Mouse (Mus musculus) spleen, embryonic (tissue): ENCODE data around the gene Cyp8b1.

Source experiments
- CTCF ChIA-PET: fragments of 350-600 bp; sonication (Branson Sonifier 250); formaldehyde crosslinking; loops from one replicate; lab custom pipeline; 2022; lab: Charles Lee

The Cyp8b1 gene

DNA sequence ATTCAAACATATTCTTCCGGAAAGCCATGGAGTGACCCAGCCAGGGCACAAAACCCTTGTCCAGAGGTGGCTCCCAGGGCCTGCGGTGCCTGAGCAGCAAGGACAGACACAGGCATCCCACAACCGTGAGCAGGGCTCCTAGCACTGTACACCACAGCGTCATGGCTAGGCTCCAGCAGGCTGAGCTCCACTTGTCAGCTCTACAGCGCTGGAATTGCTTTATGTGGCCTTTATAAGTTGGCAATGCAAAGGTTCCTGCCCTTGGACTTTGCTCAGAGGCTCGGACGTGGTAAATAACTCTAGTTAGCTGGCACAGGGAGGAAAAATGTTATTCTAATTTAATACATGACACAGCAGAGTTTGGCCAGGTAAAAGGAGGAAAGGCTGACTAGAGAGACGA, at the start of gene Cyp8b1:
Gene Cyp8b1 (minus strand): TSS at position 204 of the 400 bp plus-strand sequence.
- CTCF ChIA-PET: no interaction called here

DNA sequence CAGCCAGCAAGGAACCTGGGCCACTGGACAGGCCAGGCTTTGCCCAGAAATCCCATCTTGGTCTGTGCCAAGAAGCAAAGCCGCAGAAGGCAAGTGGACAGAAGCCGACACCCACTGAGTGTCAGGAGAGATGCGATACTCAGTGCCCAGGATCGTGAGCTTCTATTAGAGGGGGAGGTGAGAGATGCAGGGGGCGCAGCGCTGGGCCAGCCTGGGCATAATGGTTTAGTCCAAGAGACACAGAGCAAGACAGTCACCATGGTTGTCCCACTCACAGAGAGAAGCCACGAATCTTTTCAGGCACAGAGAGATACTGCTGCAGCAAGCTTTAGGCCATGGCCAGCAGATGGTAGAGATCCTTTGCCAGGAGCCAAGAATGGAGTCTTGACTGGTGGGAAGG, 48.8 kb upstream of the Cyp8b1 start:
- CTCF ChIA-PET: interaction anchor here (0.7 kb wide), 1 partner anchor 191 kb away, joined by 3 read pairs; no protein-coding TSS in a partner anchor

DNA sequence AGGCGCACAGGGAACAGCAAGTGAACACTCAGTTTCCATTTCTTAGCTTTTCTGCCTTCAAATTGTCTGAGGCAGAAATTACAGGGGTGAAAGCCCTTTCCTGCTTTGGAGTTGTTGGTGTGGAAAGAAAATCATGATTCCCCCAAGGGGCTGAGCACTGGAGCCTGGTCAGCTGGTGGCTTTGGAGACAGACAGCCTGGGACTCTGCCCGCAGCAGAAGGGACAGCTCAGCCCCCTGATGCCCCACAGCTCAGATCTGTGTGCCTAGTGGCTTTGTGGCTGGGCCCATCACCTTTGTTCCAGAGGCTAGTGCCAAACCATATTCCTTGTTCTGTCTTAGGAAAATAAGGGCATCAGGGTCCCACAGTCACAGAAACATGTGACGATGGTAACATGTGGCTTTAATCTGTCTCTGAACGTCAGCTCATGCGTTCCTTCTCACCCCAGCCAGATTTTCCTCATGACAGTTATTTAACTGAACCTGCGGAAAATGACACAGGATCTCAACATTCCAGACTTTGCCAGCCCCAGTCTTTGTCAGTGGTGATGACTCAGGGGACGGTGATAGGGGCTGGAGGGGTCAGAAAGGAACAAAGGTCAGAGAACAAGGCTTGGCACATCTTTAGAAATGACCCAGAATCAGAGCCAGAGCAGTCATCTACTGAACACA, 44.0 kb upstream of the Cyp8b1 start:
- CTCF ChIA-PET: no interaction called here

DNA sequence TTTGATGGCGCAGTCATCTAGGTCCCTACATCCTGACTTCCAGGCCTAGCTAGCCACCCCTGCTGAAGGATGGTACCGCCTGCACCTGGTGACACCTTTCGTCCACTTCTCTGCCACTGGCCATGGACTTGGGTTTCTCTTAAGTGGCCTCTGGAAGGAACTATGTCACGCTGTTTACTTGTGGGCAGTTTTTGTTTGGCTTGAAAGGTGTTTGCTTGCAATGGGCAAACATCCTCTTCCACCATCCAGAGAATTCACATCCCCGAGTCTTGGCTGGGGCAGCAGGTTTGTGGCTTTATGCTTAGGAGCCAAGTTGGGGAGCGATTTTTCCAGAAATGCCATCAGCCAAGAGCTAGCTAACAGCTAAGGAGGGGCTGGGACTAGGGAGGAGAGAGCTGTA, 36.5 kb upstream of the Cyp8b1 start:
- CTCF ChIA-PET: interaction anchor here (0.5 kb wide), 1 partner anchor 157 kb away, joined by 3 read pairs; no protein-coding TSS in a partner anchor

DNA sequence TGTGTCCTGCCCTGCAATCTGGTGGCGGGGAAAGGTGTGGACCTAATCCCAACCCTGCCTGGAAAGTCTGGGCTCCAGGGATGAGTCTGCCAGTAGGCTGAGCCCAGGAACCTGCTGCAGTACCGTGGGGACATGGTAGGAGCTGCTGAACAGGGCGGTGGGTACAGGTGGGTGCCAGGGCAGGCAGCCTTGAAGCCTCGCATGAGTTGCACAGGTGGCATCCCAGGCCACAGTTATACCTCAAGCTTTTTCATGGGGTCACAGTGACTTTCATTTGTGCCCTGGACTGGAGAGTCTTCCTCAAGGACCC, 35.0 kb upstream of the Cyp8b1 start:
- CTCF ChIA-PET: no interaction called here

DNA sequence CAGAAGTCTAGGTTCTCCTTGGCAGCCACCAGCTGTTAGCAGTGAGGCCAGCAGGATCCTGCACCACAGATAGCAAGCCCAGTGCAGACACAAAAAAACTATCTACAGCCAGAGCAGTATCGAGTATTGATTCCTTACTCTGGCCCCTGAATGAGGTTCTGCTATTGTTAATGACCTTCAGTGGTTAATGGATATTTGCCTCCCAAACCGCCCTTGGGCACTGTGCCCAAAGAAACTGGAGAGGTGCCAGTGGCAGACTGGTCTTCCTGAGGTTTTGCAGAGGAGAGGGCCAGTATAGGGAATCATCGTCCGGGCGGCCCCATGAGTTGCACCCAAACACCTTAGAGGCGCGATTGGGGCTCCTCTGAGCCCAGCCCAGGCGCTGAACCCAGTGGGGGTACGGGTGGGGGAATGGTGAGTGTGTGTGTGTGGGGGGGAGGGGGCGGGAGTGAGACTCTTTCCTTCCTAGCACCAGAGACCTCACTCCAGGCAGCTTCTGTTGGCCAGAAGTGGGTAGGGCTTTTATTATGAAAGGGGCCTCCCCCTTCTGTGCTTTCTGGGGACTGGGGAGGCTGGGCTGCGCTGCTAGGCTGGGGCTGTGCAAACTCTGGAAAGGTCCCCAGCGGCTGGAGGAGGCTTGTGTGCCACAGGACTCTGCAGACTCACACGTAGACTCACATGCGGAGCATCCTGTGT, 34.5 kb upstream of the Cyp8b1 start, which contains the start of gene Fam198a:
Gene Fam198a (plus strand): TSS at position 571 of the 696 bp plus-strand sequence.
- CTCF ChIA-PET: no interaction called here

DNA sequence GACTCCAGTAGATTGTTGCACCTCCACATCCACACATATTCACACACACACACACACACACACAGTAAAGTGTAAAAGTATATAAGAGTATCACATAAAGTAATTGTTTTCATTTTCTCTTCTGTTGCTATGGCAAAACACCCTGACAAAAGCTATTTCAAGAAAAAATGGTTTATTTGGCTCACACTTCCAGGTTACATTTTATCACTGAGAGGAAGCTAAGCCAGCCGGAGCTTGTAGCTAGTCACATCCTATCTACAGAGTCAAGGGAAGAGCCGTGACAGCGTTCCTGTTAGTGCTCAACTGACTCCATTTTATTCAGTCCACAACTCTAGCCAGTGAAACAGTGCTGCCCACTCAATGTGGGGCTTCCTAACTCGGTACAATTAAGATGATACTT, 32.3 kb upstream of the Cyp8b1 start:
- CTCF ChIA-PET: interaction anchor here (1.0 kb wide), 1 partner anchor 35 kb away, joined by 3 read pairs; no protein-coding TSS in a partner anchor

DNA sequence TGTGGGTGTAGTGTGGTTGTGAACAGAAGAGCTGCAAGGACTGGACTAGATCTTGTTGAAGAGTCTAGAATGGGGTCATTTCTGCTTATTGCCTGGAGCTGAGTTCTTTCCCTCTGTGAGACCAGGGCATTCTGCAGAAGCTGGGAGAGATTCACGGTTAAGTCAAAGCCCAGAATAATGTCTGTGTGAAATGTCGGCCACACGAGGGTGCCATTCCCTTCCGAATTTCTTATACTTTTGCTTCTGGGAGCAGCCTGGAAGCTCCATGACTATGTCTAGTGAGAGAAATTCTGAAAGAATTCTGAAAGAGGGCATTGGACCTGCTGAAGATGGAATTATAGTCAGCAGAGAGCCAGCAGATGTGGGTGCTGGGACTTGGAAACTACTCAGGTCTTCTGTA, 31.7 kb upstream of the Cyp8b1 start:
- CTCF ChIA-PET: interaction anchor here (1.0 kb wide), 1 partner anchor 36 kb away, joined by 3 read pairs; no protein-coding TSS in a partner anchor

DNA sequence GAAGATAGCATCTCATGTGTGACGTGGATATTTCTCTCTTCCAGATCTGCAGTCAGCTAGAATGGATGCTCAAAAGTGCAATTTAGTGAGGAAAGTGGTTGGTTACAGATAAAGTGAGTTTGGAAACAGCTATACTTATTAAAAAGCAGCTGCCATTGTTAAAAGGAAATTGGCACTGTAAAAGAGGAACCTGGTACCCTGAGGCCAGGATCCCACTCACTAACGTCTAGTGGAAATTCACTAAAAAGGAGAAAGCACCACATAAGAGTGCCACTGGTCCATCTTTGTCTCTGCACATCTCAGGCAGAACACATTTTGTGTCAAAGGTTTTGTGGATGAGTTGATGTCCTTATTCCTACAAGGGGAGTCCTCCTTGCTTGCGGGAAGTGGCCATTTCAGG, 27.5 kb upstream of the Cyp8b1 start:
- CTCF ChIA-PET: interaction anchor here (1.4 kb wide), 1 partner anchor 37 kb away, joined by 3 read pairs; no protein-coding TSS in a partner anchor

DNA sequence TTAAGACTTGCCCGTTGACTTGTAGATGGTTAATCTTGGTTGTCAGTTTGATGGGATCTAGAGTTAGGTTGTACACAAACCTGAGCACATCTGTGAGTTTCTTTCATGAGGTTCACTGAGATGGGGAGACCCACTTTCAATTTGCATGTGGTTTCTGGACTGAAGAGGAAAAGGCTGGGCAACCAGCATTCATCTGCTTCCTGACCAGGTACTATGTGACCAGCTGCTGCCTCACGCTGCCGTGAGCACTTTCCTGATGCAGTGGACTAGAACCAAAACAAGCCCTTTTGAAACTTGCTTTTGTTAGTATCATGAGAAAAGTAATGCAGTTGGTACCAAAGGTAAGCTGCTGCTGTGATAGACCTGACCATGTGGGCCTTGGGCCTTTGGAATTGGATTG, 26.9 kb upstream of the Cyp8b1 start:
- CTCF ChIA-PET: interaction anchor here (0.6 to 1.4 kb wide), 2 partner anchors 11 to 37 kb away, joined by 3 to 4 read pairs; no protein-coding TSS in a partner anchor

DNA sequence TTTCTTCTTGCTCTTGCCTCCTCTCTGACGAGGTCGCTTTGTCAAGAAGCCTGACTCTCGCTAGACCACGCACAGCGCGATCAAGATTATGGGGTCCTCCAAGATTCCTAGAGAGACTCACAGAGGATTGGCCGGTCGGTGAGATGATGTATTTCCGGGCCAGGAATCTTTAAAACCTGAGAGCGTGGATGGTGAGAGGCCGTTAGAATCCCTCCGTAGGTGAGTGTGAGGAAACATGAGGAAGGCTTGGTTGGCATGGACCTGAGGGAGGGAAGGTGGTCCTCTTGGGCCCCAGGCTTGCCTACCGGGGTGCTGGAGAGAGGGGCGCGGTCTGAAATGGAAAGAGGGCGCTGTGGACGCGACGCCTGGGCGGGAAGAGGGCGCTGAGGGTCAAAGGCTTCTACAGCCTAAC, 21.8 kb upstream of the Cyp8b1 start:
- CTCF ChIA-PET: no interaction called here

DNA sequence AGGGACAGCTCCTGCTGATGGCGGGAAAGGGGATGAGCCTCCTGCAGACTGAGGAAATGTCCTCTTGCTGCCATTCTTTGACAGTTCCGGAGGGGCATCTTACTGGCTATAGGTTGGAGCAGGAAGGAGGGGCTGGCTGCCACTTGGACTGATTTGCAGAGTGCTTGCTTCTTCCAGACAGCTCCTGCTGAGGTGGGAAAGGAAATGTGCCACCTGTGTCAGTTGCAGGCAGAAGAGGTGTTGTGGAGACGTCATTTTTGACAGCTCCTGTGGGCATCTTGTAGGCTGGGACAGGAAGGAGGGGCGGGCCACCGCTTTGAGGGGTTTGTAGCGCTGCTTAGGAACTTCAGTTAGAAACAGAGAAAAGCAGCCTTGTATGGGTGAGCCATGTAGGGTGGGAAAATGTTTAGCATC, 21.4 kb upstream of the Cyp8b1 start:
- CTCF ChIA-PET: interaction anchor here (0.8 kb wide), 1 partner anchor 212 kb away, joined by 3 read pairs; no protein-coding TSS in a partner anchor

DNA sequence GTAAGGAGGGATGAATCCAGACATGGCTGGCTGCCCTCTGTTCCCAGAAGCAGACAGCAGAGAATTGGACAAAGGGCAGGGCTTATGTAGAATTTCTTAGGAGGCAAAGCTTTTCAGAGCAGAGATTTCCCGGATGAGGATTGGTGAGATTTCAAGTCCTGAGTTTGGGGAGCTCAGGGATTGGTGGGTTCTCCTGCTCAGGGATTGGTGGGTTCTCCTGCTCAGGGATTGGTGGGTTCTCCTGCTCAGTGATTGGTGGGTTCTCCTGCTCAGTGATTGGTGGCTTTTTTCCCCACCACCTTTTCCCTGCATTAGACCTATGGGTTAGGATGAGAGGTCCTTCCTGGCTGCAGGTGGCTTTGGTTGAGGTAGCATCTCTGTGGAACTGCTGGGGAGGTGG, 20.8 kb upstream of the Cyp8b1 start:
- CTCF ChIA-PET: interaction anchor here (0.8 kb wide), 1 partner anchor 211 kb away, joined by 3 read pairs; no protein-coding TSS in a partner anchor

DNA sequence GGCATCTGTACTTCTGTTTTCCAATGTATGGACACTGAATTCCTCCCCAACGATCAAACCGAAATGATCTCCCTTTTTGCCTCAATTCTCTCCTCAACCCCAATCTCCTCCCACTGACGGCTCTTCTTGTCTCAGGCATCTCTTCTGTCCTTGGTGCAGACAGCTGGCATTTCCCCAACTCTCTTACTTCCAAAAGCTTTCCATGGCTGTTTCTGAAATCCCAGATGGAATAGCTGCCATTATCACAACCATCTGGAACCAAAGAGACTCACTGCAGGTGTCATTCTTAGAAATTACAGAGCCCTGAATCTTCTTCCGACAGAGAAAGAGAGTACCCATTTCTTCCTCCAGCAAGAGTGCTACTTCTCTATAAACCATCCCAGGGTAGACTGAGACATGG, 18.8 kb upstream of the Cyp8b1 start:
- CTCF ChIA-PET: no interaction called here

DNA sequence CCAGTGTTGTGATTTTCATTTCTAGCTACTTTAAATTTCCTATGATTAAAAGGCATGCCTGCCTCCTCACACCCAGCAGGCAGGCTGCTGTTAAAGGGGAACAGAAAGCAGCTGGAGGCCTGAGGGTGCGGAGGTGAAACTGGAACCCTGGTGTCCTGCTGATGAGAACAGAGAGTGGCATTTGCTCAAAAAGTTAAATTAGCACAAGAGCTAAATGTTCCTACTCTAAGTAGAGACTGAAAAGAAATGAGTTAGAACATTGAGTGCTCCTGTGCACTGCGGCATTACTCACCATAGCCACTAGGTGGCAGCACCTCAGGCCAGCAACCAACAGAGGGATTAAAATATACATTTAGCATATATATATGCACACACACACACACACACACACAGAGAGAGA, 12.4 kb upstream of the Cyp8b1 start:
- CTCF ChIA-PET: interaction anchor here (0.8 to 0.9 kb wide), 2 partner anchors 33 to 71 kb away, joined by 3 to 11 read pairs; no protein-coding TSS in a partner anchor

DNA sequence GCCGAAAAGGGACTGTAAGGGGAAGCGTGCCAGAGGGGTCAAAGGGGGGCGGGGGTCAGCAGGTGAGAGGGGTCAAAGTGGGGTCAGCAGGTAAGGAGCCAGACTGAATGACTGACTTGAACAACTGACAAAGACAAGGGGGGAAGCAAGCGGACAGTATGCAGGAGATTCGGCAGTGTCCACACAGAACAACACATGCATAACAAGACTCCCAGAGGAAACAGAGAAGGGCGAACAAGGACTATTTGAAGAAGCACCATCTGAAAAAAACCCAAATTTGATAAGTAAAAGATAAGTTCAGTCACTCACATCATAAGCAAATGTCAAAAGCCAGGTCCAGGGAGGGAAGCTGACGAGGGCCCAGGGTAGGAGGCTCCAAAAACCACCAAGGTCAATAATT, 11.6 kb upstream of the Cyp8b1 start:
- CTCF ChIA-PET: interaction anchor here (0.6 to 0.9 kb wide), 2 partner anchors 19 to 70 kb away, joined by 3 to 11 read pairs; no protein-coding TSS in a partner anchor

DNA sequence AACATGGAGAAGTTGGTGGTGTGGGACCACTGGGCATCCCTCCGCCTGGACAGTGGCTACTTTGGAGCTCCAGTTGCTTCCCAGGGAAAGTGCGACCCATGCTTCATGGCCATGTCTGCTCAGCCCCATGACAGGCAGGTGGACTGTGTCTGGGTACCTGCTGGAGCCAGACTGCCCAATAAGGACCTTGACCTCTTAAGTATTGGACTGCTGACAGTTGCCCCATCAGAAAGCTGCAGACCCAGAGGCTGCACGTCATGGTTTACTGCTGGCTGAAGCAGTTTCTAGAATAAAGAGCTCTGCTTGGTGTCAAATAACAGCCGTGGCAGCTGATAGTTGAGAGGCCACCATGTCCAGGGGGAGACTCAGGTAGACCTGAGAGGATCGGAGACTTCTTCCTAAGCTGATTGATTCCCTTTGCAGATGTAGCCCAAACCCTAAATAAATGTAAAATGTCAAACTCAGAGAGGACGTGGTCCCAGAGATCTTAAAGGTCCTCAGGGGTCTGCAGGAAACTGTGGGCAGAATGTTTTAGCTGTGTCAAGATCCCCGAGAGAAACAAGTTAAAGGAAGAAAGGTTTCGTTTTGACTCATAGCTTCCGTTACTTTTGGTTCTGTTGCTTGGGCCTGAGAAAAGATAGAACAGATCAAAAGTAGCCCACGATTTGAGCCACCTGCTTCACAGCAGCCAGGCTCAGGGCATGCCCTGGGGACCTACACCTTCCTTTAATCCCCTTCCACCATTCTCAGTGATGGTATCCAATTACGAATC, 10.7 kb upstream of the Cyp8b1 start:
- CTCF ChIA-PET: no interaction called here

DNA sequence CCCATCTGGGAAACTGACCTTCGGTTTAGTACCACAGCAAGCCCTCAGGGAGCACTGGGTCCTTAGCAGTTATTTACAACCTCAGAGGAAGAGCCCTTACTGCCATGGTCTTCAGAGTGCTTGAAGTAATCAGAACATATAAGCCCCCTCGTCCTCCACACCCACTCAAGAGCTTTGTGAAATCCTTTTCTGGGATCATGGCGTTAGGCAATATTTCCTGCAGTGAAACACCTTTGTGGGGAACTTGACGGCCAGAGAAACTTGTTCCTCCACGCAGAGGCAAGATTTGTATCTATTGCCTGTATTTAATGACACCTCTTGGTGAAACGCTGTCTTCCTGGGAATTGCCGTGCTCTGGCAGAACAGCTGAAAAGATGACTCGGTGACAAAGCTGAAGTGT, 9.9 kb upstream of the Cyp8b1 start:
- CTCF ChIA-PET: no interaction called here

DNA sequence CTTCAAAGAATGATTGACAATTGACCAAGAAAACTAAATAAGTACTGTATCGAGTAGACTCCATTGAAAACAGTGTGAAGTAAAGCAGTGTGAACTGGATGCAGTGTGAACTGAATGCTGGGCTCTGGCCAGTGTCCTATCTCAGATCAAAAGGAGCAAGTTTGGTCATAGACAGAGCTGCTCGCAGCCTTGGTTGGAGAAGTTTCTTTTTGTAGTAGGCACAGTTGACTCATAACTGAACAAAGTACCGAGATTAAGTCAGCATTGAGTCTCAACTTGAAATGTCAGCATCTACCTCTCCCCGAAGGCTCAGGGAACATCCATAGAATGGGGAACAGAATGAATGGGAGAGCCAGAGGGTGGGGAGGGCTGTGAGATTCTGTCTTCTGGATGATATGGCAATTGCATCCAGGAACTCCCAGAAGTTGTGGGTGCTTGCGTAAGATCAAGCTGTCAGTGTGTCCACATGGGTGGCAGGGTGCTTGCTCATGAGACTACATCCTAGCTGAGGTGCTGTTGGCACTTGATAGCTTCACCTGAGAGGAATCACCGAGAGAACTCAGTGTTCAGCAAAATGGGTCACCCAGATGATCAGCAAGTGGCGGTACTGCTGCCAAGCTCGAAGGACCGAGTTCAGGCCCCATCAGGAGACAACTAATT, 8.9 kb upstream of the Cyp8b1 start:
- CTCF ChIA-PET: no interaction called here

DNA sequence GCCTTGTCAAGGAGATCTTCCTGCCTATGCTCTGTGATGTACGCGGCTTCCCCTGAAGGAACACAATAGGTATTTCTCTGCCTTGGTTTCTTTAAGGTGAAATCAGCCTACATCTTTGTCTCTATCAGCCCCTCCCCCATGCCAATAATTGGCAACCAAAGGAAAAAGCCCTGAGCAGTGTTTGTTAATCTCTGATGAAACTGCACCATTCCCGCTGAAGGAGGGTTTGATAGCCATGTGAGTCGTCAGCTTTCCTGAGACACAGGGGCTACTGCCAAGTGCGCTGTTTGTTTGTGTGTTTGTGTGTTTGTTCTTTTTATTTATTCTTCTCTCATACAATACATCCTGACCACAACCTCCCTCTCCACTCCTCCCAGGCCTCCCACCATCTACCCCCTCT, 7.8 kb upstream of the Cyp8b1 start:
- CTCF ChIA-PET: no interaction called here

DNA sequence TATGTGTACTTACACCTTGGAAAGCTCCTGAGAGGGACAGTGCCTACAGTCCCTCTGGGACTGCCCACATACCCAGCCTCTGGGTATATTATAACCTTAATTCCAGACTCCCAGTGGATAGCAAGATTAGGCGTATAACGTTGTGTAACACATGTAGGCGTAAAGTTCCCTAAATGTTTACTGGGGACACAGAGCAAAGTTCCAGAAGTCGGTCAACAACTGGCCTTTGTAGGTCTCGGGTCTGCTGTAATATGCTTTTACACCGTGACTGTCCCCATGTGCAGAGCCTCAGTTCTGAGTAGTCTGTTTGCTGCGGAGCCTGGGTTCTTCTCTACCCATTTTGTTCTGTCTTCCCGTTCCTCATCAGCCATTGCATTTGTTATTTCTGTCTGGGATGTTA, 7.3 kb upstream of the Cyp8b1 start:
- CTCF ChIA-PET: no interaction called here
